ENCODE assay signal across 10 mouse cellular contexts in genomic region chr17:70748476-70748830, GRCm38 (mm10).
A peak's percentile ranks its signal among the peaks of the same experiment; 100 is the strongest.
DNase-seq lines count a peak whose midpoint lies in the region; ATAC-seq and TF ChIP-seq lines count a peak whose summit lies in the region.
"Had no signal": no experiment of that assay in that cellular context is flagged by ENCODE, and none has a peak within 500 bp of the region (broad histone marks: within the 10 kb centered on the region; RNA-seq: fewer than 3 reads in every experiment).

No protein-coding gene starts in this region.

- 21% methylated on average over 10 of the region's 10 CpGs for WGBS in kidney, postnatal 0 days
- WGBS in limb, embryonic 11.5 days: 3% methylated on average over 10 of the region's 10 CpGs
- WGBS in neural tube, embryonic 15.5 days: 7% methylated on average over 10 of the region's 10 CpGs

- no peaks in the 10 kb centered on the region for H3K36me3 ChIP-seq in kidney, postnatal 0 days (ENCODE audit: insufficient read depth, low read length)
- no peaks in the 10 kb centered on the region for H3K36me3 ChIP-seq in limb, embryonic 11.5 days (ENCODE audit: control insufficient read depth, insufficient read depth, low read length)
- no peaks in the 10 kb centered on the region for H3K36me3 ChIP-seq in neural tube, embryonic 15.5 days

- no peak overlapping the region for H3K4me3 ChIP-seq in kidney, postnatal 0 days (replicated peaks; ENCODE audit: low read depth, low read length)
- H3K4me3 ChIP-seq in embryonic fibroblast, embryonic 13.5 days (ENCODE audit: insufficient read depth, low read length): no peak overlapping the region
- 0 out of 2 replicates have a peak overlapping the region, but pooled peaks have one; percentile 21 for H3K4me3 ChIP-seq in limb, embryonic 11.5 days (ENCODE audit: low read depth, low read length)
- H3K4me3 ChIP-seq in neural tube, embryonic 15.5 days (replicated peaks): 0 out of 2 replicates have a peak overlapping the region, but pooled peaks have one; percentile 18
- H3K4me3 ChIP-seq: erythroblast, embryonic 14.5 days had no signal

- peaks cover 20% of the 10 kb centered on the region for H3K4me1 ChIP-seq in kidney, postnatal 0 days (replicated peaks; ENCODE audit: insufficient read depth, low read length)
- peaks cover 13% of the 10 kb centered on the region for H3K4me1 ChIP-seq in embryonic fibroblast, embryonic 13.5 days (ENCODE audit: control insufficient read depth, insufficient read depth, low read length)
- peaks cover 12% of the 10 kb centered on the region for H3K4me1 ChIP-seq in limb, embryonic 11.5 days (ENCODE audit: control insufficient read depth, insufficient read depth, low read length)
- peaks cover 28% of the 10 kb centered on the region for H3K4me1 ChIP-seq in neural tube, embryonic 15.5 days

- no peak for TF ChIP-seq CTCF in kidney, postnatal 0 days (IDR thresholded peaks at IDR 0.05; ENCODE audit: low read depth)
- TF ChIP-seq CTCF in embryonic fibroblast, embryonic 13.5 days (IDR thresholded peaks at IDR 0.05; ENCODE audit: borderline replicate concordance, insufficient read depth, low read length): no peak

- peak overlapping the region; percentile 88 for H3K27ac ChIP-seq in kidney, postnatal 0 days
- H3K27ac ChIP-seq in embryonic fibroblast, embryonic 13.5 days (ENCODE audit: insufficient read depth, low read length): peak overlapping the region; percentile 99
- peak overlapping the region; percentile 61 for H3K27ac ChIP-seq in limb, embryonic 11.5 days (replicated peaks; ENCODE audit: low read depth, low read length)
- no peak overlapping the region; the same call in 1 of the 2 replicates for H3K27ac ChIP-seq in neural tube, embryonic 15.5 days (replicated peaks)

- ATAC-seq in kidney, postnatal 0 days (replicated peaks; ENCODE audit: low FRiP score, low read depth): no peak
- ATAC-seq in limb, embryonic 11.5 days (ENCODE audit: insufficient number of reproducible peaks, low FRiP score, low TSS enrichment, low read depth): no peak
- no peak for ATAC-seq in neural tube, embryonic 15.5 days (ENCODE audit: low FRiP score)

- DNase-seq in kidney, postnatal 0 days (ENCODE audit: low spot score): no peak
- no peak for DNase-seq in kidney, postnatal 10 days
- DNase-seq in limb, embryonic 11.5 days (ENCODE audit: low spot score): no peak
- no peak for DNase-seq in urinary bladder, postnatal 10 days (ENCODE audit: low spot score)
- DNase-seq in retina, postnatal 1 day: no peak
- no peak for DNase-seq in cerebellum, postnatal 4 days (ENCODE audit: low spot score in 2 of 2)
- DNase-seq: thymus, postnatal 4 days had no signal

- 0 out of 2 replicates have a peak overlapping the region, but pooled peaks have one; percentile 43 for H3K9ac ChIP-seq in kidney, postnatal 0 days (ENCODE audit: low read depth, low read length)
- no peak overlapping the region; the same call in 1 of the 2 replicates for H3K9ac ChIP-seq in limb, embryonic 11.5 days (ENCODE audit: low read length)
- H3K9ac ChIP-seq in neural tube, embryonic 15.5 days (replicated peaks): 0 out of 2 replicates have a peak overlapping the region, but pooled peaks have one; percentile 23

- no peak for TF ChIP-seq POLR2A in embryonic fibroblast, embryonic 13.5 days (IDR thresholded peaks at IDR 0.05; ENCODE audit: low read depth, low read length)

- H3K4me2 ChIP-seq in kidney, postnatal 0 days (ENCODE audit: low read length): peak overlapping the region; percentile 57
- H3K4me2 ChIP-seq in limb, embryonic 11.5 days (ENCODE audit: low read depth, severe bottlenecking): peak overlapping the region; percentile 56
- peak overlapping the region; percentile 52 for H3K4me2 ChIP-seq in neural tube, embryonic 15.5 days

- no peaks in the 10 kb centered on the region for H3K27me3 ChIP-seq in kidney, postnatal 0 days (ENCODE audit: insufficient read depth, low read length)
- H3K27me3 ChIP-seq in limb, embryonic 11.5 days (ENCODE audit: control insufficient read depth, insufficient read depth, low read length): no peaks in the 10 kb centered on the region
- 0 out of 2 replicates have a peak, but pooled peaks cover 6% of the 10 kb centered on the region for H3K27me3 ChIP-seq in neural tube, embryonic 15.5 days (replicated peaks)

- no peaks in the 10 kb centered on the region for H3K9me3 ChIP-seq in kidney, postnatal 0 days (replicated peaks; ENCODE audit: low read length)
- H3K9me3 ChIP-seq in limb, embryonic 11.5 days (ENCODE audit: control insufficient read depth, low read length): no peaks in the 10 kb centered on the region
- H3K9me3 ChIP-seq in neural tube, embryonic 15.5 days (replicated peaks): no peaks in the 10 kb centered on the region

Comparison
In these comparisons a context has a peak if more than half of its experiments do, and no peak if none do; other contexts are left out.
1. H3K4me3 ChIP-seq: peak in limb, embryonic 11.5 days (single experiment) and neural tube, embryonic 15.5 days (single experiment); none in kidney, postnatal 0 days (single experiment) and embryonic fibroblast, embryonic 13.5 days (single experiment).
2. Peak in every context shown above with its lines, with median percentiles within 50 percentile points of each other: H3K4me2 ChIP-seq.